Mouse (Mus musculus): Measurements from ENCODE around the gene Gm10972. TPM values are rescaled to one million over a fixed set of nuclear protein-coding genes. Genes with fewer than 3 reads are reported as not detected.
"Not testable (repeated sequence)": the region's sequence is repeated elsewhere in the genome, so short reads cannot be mapped to it uniquely, and the experiment has no call there.

Gm10972 gene
- polyA plus RNA-seq, 1 experiment from 2014 or later: not detected

GRCm38 (mm10) chr3:94653967-94654366 lies 11.1 kb downstream of the Gm10972 start:
- not testable (repeated sequence) for H3K4me2 ChIP-seq (ENCODE audit: low read length); H3K27ac ChIP-seq (ENCODE audit: low read length); H3K36me3 ChIP-seq (ENCODE audit: control insufficient read depth, insufficient read depth); H3K27me3 ChIP-seq (replicated peaks; ENCODE audit: control insufficient read depth, insufficient read depth, low read length); H3K4me3 ChIP-seq (replicated peaks; ENCODE audit: low read length); ATAC-seq; H3K9ac ChIP-seq (replicated peaks; ENCODE audit: low read depth, low read length); H3K4me1 ChIP-seq (replicated peaks; ENCODE audit: control insufficient read depth, insufficient read depth, low read length); H3K9me3 ChIP-seq (ENCODE audit: control insufficient read depth, low read length)
- 68% methylated on average over 1 of the region's 1 CpGs for WGBS

GRCm38 (mm10) chr3:94657852-94658739 lies 15.2 kb downstream of the Gm10972 start:
- not testable (repeated sequence) for H3K27me3 ChIP-seq (replicated peaks; ENCODE audit: control insufficient read depth, insufficient read depth, low read length); ATAC-seq; H3K36me3 ChIP-seq (ENCODE audit: control insufficient read depth, insufficient read depth); H3K27ac ChIP-seq (ENCODE audit: low read length); H3K4me1 ChIP-seq (replicated peaks; ENCODE audit: control insufficient read depth, insufficient read depth, low read length); H3K9me3 ChIP-seq (ENCODE audit: control insufficient read depth, low read length)
- WGBS: 5% methylated on average over 22 of the region's 47 CpGs
- H3K9ac ChIP-seq (replicated peaks; ENCODE audit: low read depth, low read length): 0 out of 2 replicates have a peak overlapping the region, but pooled peaks have one; percentile 45
- peak overlapping the region; percentile 39 for H3K4me3 ChIP-seq (replicated peaks; ENCODE audit: low read length)
- peak overlapping the region; percentile 54 for H3K4me2 ChIP-seq (ENCODE audit: low read length)

- not testable (repeated sequence) for H3K27ac ChIP-seq (ENCODE audit: low read length); H3K9me3 ChIP-seq (ENCODE audit: control insufficient read depth, low read length); H3K27me3 ChIP-seq (replicated peaks; ENCODE audit: control insufficient read depth, insufficient read depth, low read length); H3K36me3 ChIP-seq (ENCODE audit: control insufficient read depth, insufficient read depth); H3K4me1 ChIP-seq (replicated peaks; ENCODE audit: control insufficient read depth, insufficient read depth, low read length)
- Histone ChIP-seq H3K9ac (replicated peaks; ENCODE audit: low read depth, low read length) (0 out of 2 replicates have a peak within 1 kb of the TSS, but pooled peaks have one; percentile 45), H3K4me3 (replicated peaks; ENCODE audit: low read length) (peak within 1 kb of the TSS; percentile 39), H3K4me2 (ENCODE audit: low read length) (peak within 1 kb of the TSS; percentile 54)
- WGBS: 0% methylated on average over 16 of the region's 33 CpGs
- ATAC-seq: peak; percentile 96
Observed at GRCm38 (mm10) chr3:94658740-94659095, 15.8 kb downstream of the Gm10972 start, which contains the start of gene Tuft1. Tuft1 (minus strand) TSS chr3:94658872.

GRCm38 (mm10) chr3:94659142-94659748 lies 16.3 kb downstream of the Gm10972 start:
- WGBS: 29% methylated on average over 8 of the region's 10 CpGs
- not testable (repeated sequence) for H3K27me3 ChIP-seq (replicated peaks; ENCODE audit: control insufficient read depth, insufficient read depth, low read length); H3K9ac ChIP-seq (replicated peaks; ENCODE audit: low read depth, low read length); H3K9me3 ChIP-seq (ENCODE audit: control insufficient read depth, low read length); H3K36me3 ChIP-seq (ENCODE audit: control insufficient read depth, insufficient read depth); H3K27ac ChIP-seq (ENCODE audit: low read length); H3K4me1 ChIP-seq (replicated peaks; ENCODE audit: control insufficient read depth, insufficient read depth, low read length)
- ATAC-seq: peak; percentile 66
- peak overlapping the region; percentile 41 for H3K4me2 ChIP-seq (ENCODE audit: low read length)
- H3K4me3 ChIP-seq (replicated peaks; ENCODE audit: low read length): peak overlapping the region; percentile 23

GRCm38 (mm10) chr3:94660841-94661240 lies 17.9 kb downstream of the Gm10972 start:
- H3K4me1 ChIP-seq (replicated peaks; ENCODE audit: control insufficient read depth, insufficient read depth, low read length); H3K4me2 ChIP-seq (ENCODE audit: low read length); H3K9me3 ChIP-seq (ENCODE audit: control insufficient read depth, low read length); H3K36me3 ChIP-seq (ENCODE audit: control insufficient read depth, insufficient read depth); H3K4me3 ChIP-seq (replicated peaks; ENCODE audit: low read length); H3K27me3 ChIP-seq (replicated peaks; ENCODE audit: control insufficient read depth, insufficient read depth, low read length); H3K9ac ChIP-seq (replicated peaks; ENCODE audit: low read depth, low read length); H3K27ac ChIP-seq (ENCODE audit: low read length); ATAC-seq: not testable (repeated sequence)
- 90% methylated on average over 2 of the region's 2 CpGs for WGBS

GRCm38 (mm10) chr3:94665060-94665802 lies 22.3 kb downstream of the Gm10972 start:
- ATAC-seq; H3K27ac ChIP-seq (ENCODE audit: low read length); H3K9me3 ChIP-seq (ENCODE audit: control insufficient read depth, low read length); H3K9ac ChIP-seq (replicated peaks; ENCODE audit: low read depth, low read length); H3K36me3 ChIP-seq (ENCODE audit: control insufficient read depth, insufficient read depth); H3K4me1 ChIP-seq (replicated peaks; ENCODE audit: control insufficient read depth, insufficient read depth, low read length); H3K4me3 ChIP-seq (replicated peaks; ENCODE audit: low read length); H3K27me3 ChIP-seq (replicated peaks; ENCODE audit: control insufficient read depth, insufficient read depth, low read length); H3K4me2 ChIP-seq (ENCODE audit: low read length): not testable (repeated sequence)
- WGBS: 93% methylated on average over 3 of the region's 5 CpGs

GRCm38 (mm10) chr3:94665896-94666295 lies 23.0 kb downstream of the Gm10972 start:
- H3K4me1 ChIP-seq (replicated peaks; ENCODE audit: control insufficient read depth, insufficient read depth, low read length); H3K4me3 ChIP-seq (replicated peaks; ENCODE audit: low read length); H3K9ac ChIP-seq (replicated peaks; ENCODE audit: low read depth, low read length); H3K36me3 ChIP-seq (ENCODE audit: control insufficient read depth, insufficient read depth); H3K4me2 ChIP-seq (ENCODE audit: low read length); H3K27me3 ChIP-seq (replicated peaks; ENCODE audit: control insufficient read depth, insufficient read depth, low read length); ATAC-seq; H3K9me3 ChIP-seq (ENCODE audit: control insufficient read depth, low read length); H3K27ac ChIP-seq (ENCODE audit: low read length): not testable (repeated sequence)
- WGBS: 31% methylated on average over 7 of the region's 7 CpGs

- H3K9ac ChIP-seq (replicated peaks; ENCODE audit: low read depth, low read length); H3K9me3 ChIP-seq (ENCODE audit: control insufficient read depth, low read length); ATAC-seq; H3K27ac ChIP-seq (ENCODE audit: low read length); H3K36me3 ChIP-seq (ENCODE audit: control insufficient read depth, insufficient read depth); H3K4me3 ChIP-seq (replicated peaks; ENCODE audit: low read length); H3K27me3 ChIP-seq (replicated peaks; ENCODE audit: control insufficient read depth, insufficient read depth, low read length); H3K4me2 ChIP-seq (ENCODE audit: low read length); H3K4me1 ChIP-seq (replicated peaks; ENCODE audit: control insufficient read depth, insufficient read depth, low read length): not testable (repeated sequence)
- WGBS: 84% methylated on average over 9 of the region's 9 CpGs
Observed at GRCm38 (mm10) chr3:94675101-94675500, 32.2 kb downstream of the Gm10972 start.

- Histone ChIP-seq H3K9ac (replicated peaks; ENCODE audit: low read depth, low read length) (no peak overlapping the region), H3K4me2 (ENCODE audit: low read length) (no peak overlapping the region), H3K27me3 (replicated peaks; ENCODE audit: control insufficient read depth, insufficient read depth, low read length) (no peaks in the 10 kb centered on the region), H3K9me3 (ENCODE audit: control insufficient read depth, low read length) (no peaks in the 10 kb centered on the region), H3K27ac (ENCODE audit: low read length) (no peak overlapping the region), H3K36me3 (ENCODE audit: control insufficient read depth, insufficient read depth) (no peaks in the 10 kb centered on the region), H3K4me3 (replicated peaks; ENCODE audit: low read length) (no peak overlapping the region), H3K4me1 (replicated peaks; ENCODE audit: control insufficient read depth, insufficient read depth, low read length) (no peaks in the 10 kb centered on the region)
- ATAC-seq: no peak
- 79% methylated on average over 8 of the region's 8 CpGs for WGBS
Observed at GRCm38 (mm10) chr3:94679351-94679841, 36.5 kb downstream of the Gm10972 start.

All from forebrain, embryonic 16.5 days (tissue).